Mouse (Mus musculus): ENCODE measurements around the gene C4bp. TPM values are rescaled to one million over a fixed set of nuclear protein-coding genes. Genes with fewer than 3 reads are reported as not detected.
"Not testable (repeated sequence)": the region's sequence is repeated elsewhere in the genome, so short reads cannot be mapped to it uniquely, and the experiment has no call there.

Gene C4bp
- total and polyA plus RNA-seq, 3 experiments = 0.26 TPM; not detected in 2

DNA sequence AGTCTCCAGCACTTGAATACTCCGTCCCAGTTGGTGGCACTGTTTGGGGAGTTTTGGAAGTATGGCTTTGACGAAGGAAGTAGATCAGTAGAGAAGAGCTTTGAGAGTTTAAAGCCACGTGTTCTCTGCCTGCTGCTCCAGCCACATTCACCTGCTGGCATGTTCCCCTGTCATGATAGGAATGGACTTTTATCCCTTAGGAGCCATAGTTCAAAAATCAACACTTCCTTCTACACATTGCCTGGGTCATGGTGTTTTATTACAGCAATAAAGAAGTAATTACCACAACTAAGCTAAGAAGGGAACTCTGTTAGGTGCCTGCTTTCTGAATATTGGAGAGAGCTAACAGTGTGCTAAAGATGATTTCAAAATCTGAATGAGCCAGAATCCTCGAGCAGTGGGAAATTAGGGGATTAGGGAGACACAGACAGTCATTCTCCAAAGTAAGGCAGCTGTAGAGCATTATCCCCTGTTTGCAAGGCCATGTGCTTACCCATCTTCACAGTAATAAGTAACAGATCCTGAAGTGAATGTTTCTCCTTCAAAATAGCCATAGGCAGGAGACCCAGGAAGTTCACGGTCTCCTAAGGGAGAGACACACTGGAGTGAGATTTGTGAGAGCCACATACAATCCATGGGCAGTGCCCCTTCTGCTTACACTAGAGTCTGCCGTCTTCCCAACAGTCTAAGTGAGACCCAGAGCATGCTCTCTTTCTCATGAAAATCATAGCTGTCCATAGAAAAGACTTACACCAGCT, 20.4 kb upstream of the C4bp start:
- in situ Hi-C loops (cut with MboI; ENCODE audit: low pct_ligation_motif_present, low pct_unique_long_range_greater_than_20kb, low sequenced_read_pairs) = no loop called here

DNA sequence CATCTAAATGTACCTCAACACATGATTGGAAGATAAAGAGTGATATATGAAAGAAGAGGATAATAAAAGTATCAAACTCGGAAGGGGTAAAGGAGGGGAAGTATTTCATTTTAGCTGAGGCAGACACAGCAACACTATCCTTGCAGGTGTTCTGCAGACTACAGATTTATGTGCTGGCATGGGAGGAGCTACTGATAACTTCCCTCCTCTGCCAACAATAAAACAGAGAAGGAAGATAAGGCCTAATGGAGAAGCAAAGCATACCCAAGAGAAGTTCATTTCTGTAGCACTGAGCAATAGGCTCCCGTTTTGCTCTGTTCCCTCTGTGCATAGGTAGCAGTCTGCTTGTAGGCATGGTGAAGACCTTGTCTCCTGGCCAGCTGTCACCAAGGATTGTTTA, 19.6 kb upstream of the C4bp start:
- H3K27ac ChIP-seq (ENCODE audit: insufficient read depth, low read depth) = no peak overlapping the region
- H3K4me3 ChIP-seq (replicated peaks in 1 of 3; ENCODE audit: low read depth in 2 of 3, low read length in 2 of 3, poor library complexity in 1 of 3) = no peak overlapping the region
- no peak for TF ChIP-seq MEF2A (IDR thresholded peaks at IDR 0.05; ENCODE audit: borderline replicate concordance, low read depth, low read length)
- no peak for TF ChIP-seq SIN3A (IDR thresholded peaks at IDR 0.05; ENCODE audit: low read length)
- no peak for TF ChIP-seq SMC3 (IDR thresholded peaks at IDR 0.05; ENCODE audit: low read depth, low read length)
- TF ChIP-seq POLR2AphosphoS2 (IDR thresholded peaks at IDR 0.05; ENCODE audit: low read depth, low read length) = no peak
- TF ChIP-seq CTCF (conservative IDR thresholded peaks at IDR 0.05 in 1 of 2, IDR thresholded peaks at IDR 0.05 in 1 of 2; ENCODE audit: low read depth in 2 of 2, low read length in 2 of 2) = no peak
- no peak for TF ChIP-seq CHD2 (IDR thresholded peaks at IDR 0.05; ENCODE audit: low read length)
- H3K9ac ChIP-seq (ENCODE audit: insufficient read depth, low read depth) = no peak overlapping the region
- H3K9me3 ChIP-seq (replicated peaks; ENCODE audit: low read length) = no peaks in the 10 kb centered on the region
- in situ Hi-C loops (cut with MboI; ENCODE audit: low pct_ligation_motif_present, low pct_unique_long_range_greater_than_20kb, low sequenced_read_pairs) (no loop called here), dilution Hi-C loops (cut with MboI; ENCODE audit: extremely low pct_ligation_motif_present, extremely low pct_unique_long_range_greater_than_20kb, low sequenced_read_pairs) (no loop called here)
- no peaks in the 10 kb centered on the region for H3K36me3 ChIP-seq (replicated peaks in 1 of 2; ENCODE audit: control insufficient read depth in 1 of 2, insufficient read depth in 1 of 2, low read length in 1 of 2)
- H3K27me3 ChIP-seq (replicated peaks) = no peaks in the 10 kb centered on the region
- no peak for DNase-seq (ENCODE audit: extremely low read depth)
- no peaks in the 10 kb centered on the region for H3K4me1 ChIP-seq (ENCODE audit: control insufficient read depth in 1 of 2, insufficient read depth in 2 of 2)
- no peaks in the 10 kb centered on the region for H3K79me2 ChIP-seq (replicated peaks; ENCODE audit: control insufficient read depth, extremely low read depth, insufficient read depth, poor library complexity, severe bottlenecking)
- H3K4me2 ChIP-seq (ENCODE audit: insufficient read depth, low read depth, poor library complexity, severe bottlenecking) = no peak overlapping the region

More for the DNA sequence above, 20.4 kb upstream of the C4bp start:
- no peaks in the 10 kb centered on the region for H3K4me1 ChIP-seq (ENCODE audit: control insufficient read depth in 1 of 2, insufficient read depth in 2 of 2)
- TF ChIP-seq USF2 (conservative IDR thresholded peaks at IDR 0.05; ENCODE audit: low read depth, low read length) (no peak), NELFE (IDR thresholded peaks at IDR 0.05; ENCODE audit: low read depth, low read length) (no peak), RCOR1 (conservative IDR thresholded peaks at IDR 0.05; ENCODE audit: low read depth, low read length) (no peak), UBTF (IDR thresholded peaks at IDR 0.05; ENCODE audit: low read depth, low read length) (no peak)
- dilution Hi-C loops (cut with MboI; ENCODE audit: extremely low pct_ligation_motif_present, extremely low pct_unique_long_range_greater_than_20kb, low sequenced_read_pairs) = no loop called here
- no peak for DNase-seq (ENCODE audit: extremely low read depth)
- H3K9ac ChIP-seq (ENCODE audit: insufficient read depth, low read depth) = no peak overlapping the region
- no peak overlapping the region for H3K4me2 ChIP-seq (ENCODE audit: insufficient read depth, low read depth, poor library complexity, severe bottlenecking)
- no peaks in the 10 kb centered on the region for H3K27me3 ChIP-seq (replicated peaks)
- H3K4me3 ChIP-seq (replicated peaks in 1 of 3; ENCODE audit: low read depth in 2 of 3, low read length in 2 of 3, poor library complexity in 1 of 3) = no peak overlapping the region
- no peaks in the 10 kb centered on the region for H3K9me3 ChIP-seq (replicated peaks; ENCODE audit: low read length)
- H3K79me2 ChIP-seq (replicated peaks; ENCODE audit: control insufficient read depth, extremely low read depth, insufficient read depth, poor library complexity, severe bottlenecking) = no peaks in the 10 kb centered on the region
- H3K36me3 ChIP-seq (replicated peaks in 1 of 2; ENCODE audit: control insufficient read depth in 1 of 2, insufficient read depth in 1 of 2, low read length in 1 of 2) = no peaks in the 10 kb centered on the region
- no peak overlapping the region for H3K27ac ChIP-seq (ENCODE audit: insufficient read depth, low read depth)

DNA sequence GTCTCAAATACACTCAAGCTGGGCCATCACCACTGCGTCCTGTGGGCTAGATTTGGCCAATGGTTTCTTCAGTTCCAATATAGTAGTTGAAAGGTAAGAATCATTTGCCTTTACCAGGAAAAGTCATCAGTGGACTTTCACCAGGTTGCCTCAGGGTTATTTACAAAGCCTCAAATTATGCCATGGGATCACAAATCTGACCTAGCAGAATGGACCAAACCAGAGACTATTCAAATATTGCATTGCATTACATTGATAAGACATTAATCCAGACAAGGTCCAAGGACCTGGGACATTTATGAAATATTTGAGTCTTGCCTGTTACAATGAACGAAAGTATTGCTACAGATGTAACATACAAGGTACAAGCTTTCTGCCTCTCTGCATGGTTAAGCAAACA, 17.1 kb upstream of the C4bp start:
- TF ChIP-seq USF2 (conservative IDR thresholded peaks at IDR 0.05; ENCODE audit: low read depth, low read length) (no peak), ZMIZ1 (IDR thresholded peaks at IDR 0.05; ENCODE audit: low read depth, low read length) (no peak), NRF1 (IDR thresholded peaks at IDR 0.05; ENCODE audit: low read depth, low read length) (no peak), RCOR1 (conservative IDR thresholded peaks at IDR 0.05; ENCODE audit: low read depth, low read length) (no peak), ZNF384 (IDR thresholded peaks at IDR 0.05; ENCODE audit: low read depth, low read length) (no peak), MXI1 (IDR thresholded peaks at IDR 0.05; ENCODE audit: low read depth, low read length) (no peak), ZC3H11A (IDR thresholded peaks at IDR 0.05; ENCODE audit: low read depth, low read length) (no peak), MAZ (IDR thresholded peaks at IDR 0.05; ENCODE audit: low read depth, low read length) (no peak), SIN3A (IDR thresholded peaks at IDR 0.05; ENCODE audit: low read length) (no peak), SMC3 (IDR thresholded peaks at IDR 0.05; ENCODE audit: low read depth, low read length) (no peak), GABPA (IDR thresholded peaks at IDR 0.05; ENCODE audit: insufficient replicate concordance, low read depth, low read length) (no peak), EP300 (IDR thresholded peaks at IDR 0.05; ENCODE audit: low read length) (no peak), CHD2 (IDR thresholded peaks at IDR 0.05; ENCODE audit: low read length) (no peak)
- Histone ChIP-seq H3K9me3 (replicated peaks; ENCODE audit: low read length) (no peaks in the 10 kb centered on the region), H3K27ac (ENCODE audit: insufficient read depth, low read depth) (no peak overlapping the region), H3K79me2 (replicated peaks; ENCODE audit: control insufficient read depth, extremely low read depth, insufficient read depth, poor library complexity, severe bottlenecking) (no peaks in the 10 kb centered on the region), H3K4me1 (ENCODE audit: control insufficient read depth in 1 of 2, insufficient read depth in 2 of 2) (no peaks in the 10 kb centered on the region), H3K9ac (ENCODE audit: insufficient read depth, low read depth) (no peak overlapping the region), H3K27me3 (replicated peaks) (no peaks in the 10 kb centered on the region), H3K4me3 (replicated peaks in 1 of 3; ENCODE audit: low read depth in 2 of 3, low read length in 2 of 3, poor library complexity in 1 of 3) (no peak overlapping the region), H3K36me3 (replicated peaks in 1 of 2; ENCODE audit: control insufficient read depth in 1 of 2, insufficient read depth in 1 of 2, low read length in 1 of 2) (no peaks in the 10 kb centered on the region), H3K4me2 (ENCODE audit: insufficient read depth, low read depth, poor library complexity, severe bottlenecking) (no peak overlapping the region)
- no peak for DNase-seq (ENCODE audit: extremely low read depth)
- in situ Hi-C loops (cut with MboI; ENCODE audit: low pct_ligation_motif_present, low pct_unique_long_range_greater_than_20kb, low sequenced_read_pairs) = no loop called here
- dilution Hi-C loops (cut with MboI; ENCODE audit: extremely low pct_ligation_motif_present, extremely low pct_unique_long_range_greater_than_20kb, low sequenced_read_pairs) = no loop called here

- dilution Hi-C loops (cut with MboI; ENCODE audit: extremely low pct_ligation_motif_present, extremely low pct_unique_long_range_greater_than_20kb, low sequenced_read_pairs) = not testable (repeated sequence)
Observed at GRCm38 (mm10) chr1:130663576-130663975, 2.1 kb upstream of the C4bp start.

More at GRCm38 (mm10) chr1:130663576-130663975, 2.1 kb upstream of the C4bp start:
- DNase-seq (ENCODE audit: extremely low read depth); in situ Hi-C loops (cut with MboI; ENCODE audit: low pct_ligation_motif_present, low pct_unique_long_range_greater_than_20kb, low sequenced_read_pairs); H3K79me2 ChIP-seq (replicated peaks; ENCODE audit: control insufficient read depth, extremely low read depth, insufficient read depth, poor library complexity, severe bottlenecking); H3K4me1 ChIP-seq (ENCODE audit: control insufficient read depth in 1 of 2, insufficient read depth in 2 of 2); H3K9ac ChIP-seq (ENCODE audit: insufficient read depth, low read depth); H3K4me3 ChIP-seq (replicated peaks in 1 of 3; ENCODE audit: low read depth in 2 of 3, low read length in 2 of 3, poor library complexity in 1 of 3); H3K9me3 ChIP-seq (replicated peaks; ENCODE audit: low read length); H3K4me2 ChIP-seq (ENCODE audit: insufficient read depth, low read depth, poor library complexity, severe bottlenecking); H3K27ac ChIP-seq (ENCODE audit: insufficient read depth, low read depth); H3K27me3 ChIP-seq (replicated peaks); H3K36me3 ChIP-seq (replicated peaks in 1 of 2; ENCODE audit: control insufficient read depth in 1 of 2, insufficient read depth in 1 of 2, low read length in 1 of 2): not testable (repeated sequence)
